Mouse (Mus musculus): ENCODE measurements around the gene Car11. TPM values are rescaled to one million over a fixed set of nuclear protein-coding genes. Genes with fewer than 3 reads are reported as not detected.

Car11 gene
- total RNA-seq, 2 experiments from 2014 or later = 184 to 211 TPM

GRCm38 (mm10) chr7:45723301-45723700 is 23.7 kb downstream of the Car11 start:
- no peak for DNase-seq (ENCODE audit: low spot score in 2 of 2)
- no peak for TF ChIP-seq CTCF (conservative IDR thresholded peaks at IDR 0.05)
- Histone ChIP-seq H3K27ac (no peak overlapping the region), H3K4me3 (no peak overlapping the region)

GRCm38 (mm10) chr7:45723781-45724180 is 24.1 kb downstream of the Car11 start:
- Histone ChIP-seq H3K4me3 (no peak overlapping the region), H3K27ac (no peak overlapping the region)
- no peak for DNase-seq (ENCODE audit: low spot score in 2 of 2)
- TF ChIP-seq CTCF (conservative IDR thresholded peaks at IDR 0.05) = no peak

- Histone ChIP-seq H3K27ac (no peak overlapping the region), H3K4me3 (no peak overlapping the region)
- no peak for TF ChIP-seq CTCF (conservative IDR thresholded peaks at IDR 0.05)
- DNase-seq (ENCODE audit: low spot score in 2 of 2) = no peak
Observed at GRCm38 (mm10) chr7:45725151-45725550, 25.5 kb downstream of the Car11 start.

- no peak for DNase-seq (ENCODE audit: low spot score in 2 of 2)
- Histone ChIP-seq H3K27ac (no peak within 1 kb of the TSS), H3K4me3 (no peak within 1 kb of the TSS)
- TF ChIP-seq CTCF (conservative IDR thresholded peaks at IDR 0.05) = no peak
Observed at GRCm38 (mm10) chr7:45725713-45726112, 26.1 kb downstream of the Car11 start, which contains the start of gene Spaca4. Gene Spaca4 (minus strand): TSS chr7:45725813.

GRCm38 (mm10) chr7:45726419-45726818 is 26.8 kb downstream of the Car11 start:
- H3K4me3 ChIP-seq = no peak overlapping the region
- DNase-seq (ENCODE audit: low spot score in 2 of 2) = no peak
- no peak for TF ChIP-seq CTCF (conservative IDR thresholded peaks at IDR 0.05)
- no peak overlapping the region for H3K27ac ChIP-seq

- Histone ChIP-seq H3K4me3 (no peak overlapping the region), H3K27ac (no peak overlapping the region)
- TF ChIP-seq CTCF (conservative IDR thresholded peaks at IDR 0.05) = no peak
- DNase-seq (ENCODE audit: low spot score in 2 of 2) = no peak
Observed at GRCm38 (mm10) chr7:45727625-45728024, 28.0 kb downstream of the Car11 start.

- TF ChIP-seq CTCF (conservative IDR thresholded peaks at IDR 0.05) = peak; percentile 61
- Histone ChIP-seq H3K27ac (peak overlapping the region; percentile 70; the same call in 1 of the 2 replicates), H3K4me3 (no peak overlapping the region)
- no peak for DNase-seq (ENCODE audit: low spot score in 2 of 2)
Observed at GRCm38 (mm10) chr7:45730727-45731431, 31.2 kb downstream of the Car11 start.

- Histone ChIP-seq H3K4me3 (no peak overlapping the region), H3K27ac (no peak overlapping the region)
- TF ChIP-seq CTCF (conservative IDR thresholded peaks at IDR 0.05) = no peak
- no peak for DNase-seq (ENCODE audit: low spot score in 2 of 2)
Observed at GRCm38 (mm10) chr7:45733477-45733876, 33.8 kb downstream of the Car11 start.

- no peak overlapping the region for H3K27ac ChIP-seq
- no peak overlapping the region for H3K4me3 ChIP-seq
- peak; percentile 88 to 89 for DNase-seq (ENCODE audit: low spot score in 2 of 2)
- TF ChIP-seq CTCF (conservative IDR thresholded peaks at IDR 0.05) = peak; percentile 93
Observed at GRCm38 (mm10) chr7:45739162-45739763, 39.6 kb downstream of the Car11 start.

GRCm38 (mm10) chr7:45739820-45740219 is 40.2 kb downstream of the Car11 start:
- TF ChIP-seq CTCF (conservative IDR thresholded peaks at IDR 0.05) = no peak
- DNase-seq (ENCODE audit: low spot score in 2 of 2) = no peak
- Histone ChIP-seq H3K4me3 (no peak overlapping the region), H3K27ac (no peak overlapping the region)

- H3K4me3 ChIP-seq = no peak overlapping the region; the same call in 1 of the 2 replicates
- no peak for DNase-seq (ENCODE audit: low spot score in 2 of 2)
- no peak for TF ChIP-seq CTCF (conservative IDR thresholded peaks at IDR 0.05)
- H3K27ac ChIP-seq = peak overlapping the region; percentile 88
Observed at GRCm38 (mm10) chr7:45741308-45741707, 41.7 kb downstream of the Car11 start.

- peak; percentile 36 to 47 for DNase-seq (ENCODE audit: low spot score in 2 of 2)
- TF ChIP-seq CTCF (conservative IDR thresholded peaks at IDR 0.05) = no peak
- Histone ChIP-seq H3K4me3 (peak overlapping the region; percentile 43), H3K27ac (peak overlapping the region; percentile 88)
Observed at GRCm38 (mm10) chr7:45741777-45742176, 42.1 kb downstream of the Car11 start.

GRCm38 (mm10) chr7:45742338-45742737 is 42.7 kb downstream of the Car11 start:
- peak; percentile 84 to 91 for DNase-seq (ENCODE audit: low spot score in 2 of 2)
- peak overlapping the region; percentile 88 for H3K27ac ChIP-seq
- peak overlapping the region; percentile 43 for H3K4me3 ChIP-seq
- TF ChIP-seq CTCF (conservative IDR thresholded peaks at IDR 0.05) = peak; percentile 71

GRCm38 (mm10) chr7:45744387-45744786 is 44.7 kb downstream of the Car11 start:
- TF ChIP-seq CTCF (conservative IDR thresholded peaks at IDR 0.05) = no peak
- no peak overlapping the region for H3K4me3 ChIP-seq
- peak; percentile 66 to 76 for DNase-seq (ENCODE audit: low spot score in 2 of 2)
- no peak overlapping the region for H3K27ac ChIP-seq
